Mouse (Mus musculus) kidney, postnatal 0 days (tissue): ENCODE results near the gene Cct2. TPM values are rescaled to one million over a fixed set of nuclear protein-coding genes. Genes with fewer than 3 reads are reported as not detected.
A peak's percentile ranks its signal among the peaks of the same experiment; 100 is the strongest.

Experiments used
- ATAC-seq: fragments of 200-750 bp; cut with Nextera tagmentation; replicated peaks from 2 replicates; pipeline ENCODE4 v1.8.0; 2017; ENCODE audit warnings: low read depth, moderate number of reproducible peaks, moderate TSS enrichment, moderate library complexity; ENCODE audit not compliant: low FRiP score
- DNase-seq: peaks from one replicate; pipeline ENCODE4 v3.0.0-alpha.2; 2016; ENCODE audit warnings: low spot score
- H3K27ac ChIP-seq: fragments of 300-500 bp; sonication (generic); 2 replicates; pipeline ENCODE4 v1.5.1; 2014; ENCODE audit warnings: mild to moderate bottlenecking
- H3K27me3 ChIP-seq: fragments of 300-500 bp; sonication (generic); 2 replicates; pipeline ENCODE4 v1.6.1; 2014; ENCODE audit warnings: low read length, mixed read lengths; ENCODE audit not compliant: insufficient read depth
- H3K36me3 ChIP-seq: fragments of 300-500 bp; sonication (generic); 2 replicates; pipeline ENCODE4 v1.6.1; 2014; ENCODE audit warnings: low read length, mixed read lengths; ENCODE audit not compliant: insufficient read depth
- H3K4me1 ChIP-seq: fragments of 300-500 bp; sonication (generic); replicated peaks from 2 replicates; pipeline ENCODE4 v1.6.1; 2014; ENCODE audit warnings: antibody characterized with exemption, low read length, mixed read lengths; ENCODE audit not compliant: insufficient read depth
- H3K4me2 ChIP-seq: fragments of 300-500 bp; sonication (generic); 2 replicates; pipeline ENCODE4 v1.6.1; 2014; ENCODE audit warnings: mild to moderate bottlenecking, low read length, moderate library complexity, mixed read lengths
- H3K4me3 ChIP-seq: fragments of 300-500 bp; sonication (generic); replicated peaks from 2 replicates; pipeline ENCODE4 v1.5.1; 2014; ENCODE audit warnings: low read depth, low read length
- H3K9ac ChIP-seq: fragments of 300-500 bp; sonication (generic); 2 replicates; pipeline ENCODE4 v1.6.1; 2014; ENCODE audit warnings: low read depth, low read length
- H3K9me3 ChIP-seq: fragments of 300-500 bp; sonication (generic); replicated peaks from 2 replicates; pipeline ENCODE4 v1.6.1; 2016; ENCODE audit warnings: low read length, inconsistent platforms, mixed read lengths
- CTCF ChIP-seq: IDR thresholded peaks from 2 replicates; pipeline ENCODE4 v1.5.1; 2016; ENCODE audit warnings: antibody characterized with exemption, low read depth, mild to moderate bottlenecking, moderate library complexity
- WGBS: fragments of 180-500 bp; shearing (Covaris S2); extraction: QIAGEN DNeasy Blood & Tissue Kit; methylation state at CpG from one replicate; pipeline ENCODE4 v1.1.7; 2014; 5-methylcytosine and 5-hydroxymethylcytosine counted together
- polyA plus RNA-seq: library from polyadenylated mRNA; unstranded; fragments of >200 nt; fragmentation: Nextera tagmentation; extraction: Ambion mirVana; gene quantifications from 2 replicates; pipeline ENCODE4 v1.2.1, GENCODE M21; 2015

Cct2 gene
- polyA plus RNA-seq, 1 experiment from 2014 or later, result 183 TPM

GRCm38 (mm10) chr10:117089628-117090027 lies 26.0 kb upstream of the Cct2 start:
- 55% methylated on average over 4 of the region's 4 CpGs for WGBS

DNA sequence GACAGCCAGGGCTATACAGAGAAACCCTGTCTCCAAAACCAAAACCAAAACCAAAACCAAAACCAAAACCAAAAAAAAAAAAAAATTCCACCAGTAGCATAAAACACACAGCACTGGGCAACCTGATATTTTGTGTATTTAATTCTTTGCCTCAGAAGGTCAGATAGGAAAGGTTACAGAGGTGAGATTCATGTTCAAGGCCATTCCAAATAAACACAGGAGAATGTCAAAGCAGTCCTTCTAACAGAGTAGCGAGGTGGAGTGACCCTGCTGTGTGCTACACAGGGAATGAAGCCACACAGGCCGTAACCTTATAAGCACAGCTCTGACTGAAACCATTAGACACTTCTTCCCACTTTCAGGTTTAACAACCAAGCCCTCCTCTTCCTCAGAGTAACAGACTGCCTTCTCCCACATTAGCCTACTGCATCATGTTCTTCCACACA lies 18.3 kb upstream of the Cct2 start:
- 82% methylated on average over 2 of the region's 2 CpGs for WGBS
- no peaks in the 10 kb centered on the region for H3K9me3 ChIP-seq

More at GRCm38 (mm10) chr10:117089628-117090027, 26.0 kb upstream of the Cct2 start:
- Histone ChIP-seq H3K36me3 (0 out of 2 replicates have a peak, but pooled peaks cover 3% of the 10 kb centered on the region), H3K4me1 (no peaks in the 10 kb centered on the region), H3K4me2 (no peak overlapping the region), H3K27me3 (no peaks in the 10 kb centered on the region), H3K9me3 (no peaks in the 10 kb centered on the region), H3K27ac (no peak overlapping the region), H3K4me3 (no peak overlapping the region), H3K9ac (no peak overlapping the region)
- DNase-seq, result peak; percentile 80
- TF ChIP-seq CTCF, result 0 out of 2 replicates have a peak, but pooled peaks have one; percentile 6
- ATAC-seq, result no peak

DNA sequence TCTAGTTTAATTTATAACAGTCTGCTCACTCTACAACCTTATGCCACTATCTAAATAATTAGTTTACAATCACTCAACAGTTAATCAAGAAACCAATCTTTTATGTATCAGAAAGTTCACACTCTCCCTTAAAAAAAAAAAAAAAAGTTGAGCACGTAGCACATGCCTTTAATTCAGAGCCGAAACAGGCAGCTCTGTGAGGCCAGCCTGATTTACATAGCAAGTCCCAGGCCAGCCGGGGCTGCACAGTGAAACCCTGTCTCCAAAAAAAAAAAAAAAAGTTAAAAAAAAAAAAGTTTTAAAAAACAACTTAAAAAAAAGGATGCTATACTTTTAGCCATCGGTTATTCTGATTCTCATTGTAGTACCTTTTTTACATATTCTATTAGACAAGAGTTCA lies 17.7 kb upstream of the Cct2 start:
- H3K4me2 ChIP-seq, result no peak overlapping the region
- H3K4me3 ChIP-seq, result no peak overlapping the region
- H3K4me1 ChIP-seq, result no peaks in the 10 kb centered on the region
- no peak overlapping the region for H3K9ac ChIP-seq
- ATAC-seq, result no peak
- no peaks in the 10 kb centered on the region for H3K9me3 ChIP-seq
- H3K36me3 ChIP-seq, result peaks cover 30% of the 10 kb centered on the region
- DNase-seq, result no peak
- TF ChIP-seq CTCF, result no peak
- WGBS, result 72% methylated on average over 4 of the region's 4 CpGs
- no peak overlapping the region for H3K27ac ChIP-seq
- H3K27me3 ChIP-seq, result no peaks in the 10 kb centered on the region

More for the DNA sequence above, 18.3 kb upstream of the Cct2 start:
- no peak overlapping the region for H3K4me2 ChIP-seq
- H3K27me3 ChIP-seq, result no peaks in the 10 kb centered on the region
- ATAC-seq, result no peak
- peaks cover 24% of the 10 kb centered on the region for H3K36me3 ChIP-seq
- no peak for DNase-seq
- TF ChIP-seq CTCF, result no peak
- H3K4me1 ChIP-seq, result no peaks in the 10 kb centered on the region
- no peak overlapping the region for H3K27ac ChIP-seq
- no peak overlapping the region for H3K9ac ChIP-seq
- no peak overlapping the region for H3K4me3 ChIP-seq

GRCm38 (mm10) chr10:117078284-117078683 lies 14.7 kb upstream of the Cct2 start:
- peak; percentile 71 for TF ChIP-seq CTCF
- Histone ChIP-seq H3K27ac (no peak overlapping the region), H3K27me3 (no peaks in the 10 kb centered on the region), H3K36me3 (peaks cover 41% of the 10 kb centered on the region), H3K4me3 (no peak overlapping the region), H3K9me3 (no peaks in the 10 kb centered on the region), H3K4me1 (no peaks in the 10 kb centered on the region), H3K9ac (no peak overlapping the region), H3K4me2 (no peak overlapping the region)
- DNase-seq (peak; percentile 57), ATAC-seq (peak; percentile 65)
- 75% methylated on average over 6 of the region's 6 CpGs for WGBS

- 75% methylated on average over 7 of the region's 7 CpGs for WGBS
- no peak for TF ChIP-seq CTCF
- Histone ChIP-seq H3K36me3 (peaks cover 38% of the 10 kb centered on the region), H3K27me3 (no peaks in the 10 kb centered on the region), H3K4me2 (no peak overlapping the region), H3K9ac (no peak overlapping the region), H3K27ac (no peak overlapping the region), H3K4me3 (no peak overlapping the region), H3K4me1 (no peaks in the 10 kb centered on the region), H3K9me3 (no peaks in the 10 kb centered on the region)
- no peak for DNase-seq
- ATAC-seq, result no peak
These were observed 9.6 kb upstream of the Cct2 start for GRCm38 (mm10) chr10:117073176-117073575.

GRCm38 (mm10) chr10:117072191-117072888 lies 8.7 kb upstream of the Cct2 start:
- H3K9ac ChIP-seq, result no peak overlapping the region
- ATAC-seq (no peak), DNase-seq (no peak)
- H3K36me3 ChIP-seq, result peaks cover 38% of the 10 kb centered on the region
- no peaks in the 10 kb centered on the region for H3K9me3 ChIP-seq
- WGBS, result 84% methylated on average over 18 of the region's 18 CpGs
- H3K4me3 ChIP-seq, result no peak overlapping the region
- no peaks in the 10 kb centered on the region for H3K27me3 ChIP-seq
- H3K4me2 ChIP-seq, result no peak overlapping the region
- no peak overlapping the region for H3K27ac ChIP-seq
- TF ChIP-seq CTCF, result no peak
- no peaks in the 10 kb centered on the region for H3K4me1 ChIP-seq

DNA sequence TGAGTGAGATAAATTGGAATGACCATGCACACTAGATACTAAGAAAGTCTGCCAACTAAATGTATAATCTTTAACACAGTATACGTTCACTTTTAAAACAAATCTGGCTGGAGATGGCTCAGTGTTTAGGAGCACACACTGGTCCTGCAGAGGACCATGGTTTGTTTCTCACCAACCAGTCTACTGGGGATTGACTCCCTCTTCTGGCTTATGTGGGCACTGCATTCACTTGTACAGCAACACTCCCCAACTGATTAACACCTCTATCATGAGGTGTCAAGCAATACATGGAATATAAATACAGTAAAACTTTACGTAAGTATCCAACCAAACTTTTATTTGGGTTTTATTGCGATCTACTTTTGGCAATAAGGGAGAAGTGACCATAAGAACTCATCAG lies 5.5 kb upstream of the Cct2 start:
- H3K9ac ChIP-seq, result no peak overlapping the region
- no peaks in the 10 kb centered on the region for H3K27me3 ChIP-seq
- no peak overlapping the region for H3K4me3 ChIP-seq
- no peaks in the 10 kb centered on the region for H3K4me1 ChIP-seq
- H3K27ac ChIP-seq, result no peak overlapping the region
- H3K9me3 ChIP-seq, result no peaks in the 10 kb centered on the region
- H3K4me2 ChIP-seq, result no peak overlapping the region
- H3K36me3 ChIP-seq, result peaks cover 22% of the 10 kb centered on the region
- DNase-seq, result no peak
- ATAC-seq, result no peak
- peak; percentile 15; the same call in 1 of the 2 replicates for TF ChIP-seq CTCF
- 94% methylated on average over 3 of the region's 3 CpGs for WGBS
